Mouse (Mus musculus): Measurements from ENCODE around the gene Serinc5. TPM values are rescaled to one million over a fixed set of nuclear protein-coding genes. Genes with fewer than 3 reads are reported as not detected.
A peak's percentile ranks its signal among the peaks of the same experiment; 100 is the strongest.

Serinc5 gene
- total RNA-seq, 2 experiments from 2014 or later = 64.1 to 69.0 TPM

DNA sequence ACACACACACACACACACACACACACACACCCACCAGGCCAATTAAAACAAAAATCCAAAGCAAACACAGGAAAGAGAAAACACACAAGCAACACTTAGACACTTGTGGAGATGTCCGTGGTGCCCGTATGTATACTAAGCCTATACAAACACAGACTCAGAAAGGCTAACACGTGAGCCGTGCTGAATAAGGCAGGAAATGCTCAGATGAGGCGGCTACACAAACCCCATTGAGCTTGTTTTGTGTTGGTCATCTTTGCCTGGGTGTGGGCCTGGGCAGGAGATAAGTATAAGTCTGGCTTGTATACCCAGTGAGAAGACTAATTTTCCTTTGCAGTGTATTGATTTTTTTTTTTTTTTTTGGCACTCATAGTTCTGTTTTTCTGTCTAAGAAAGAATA lies 91.1 kb downstream of the Serinc5 start:
- DNase-seq (ENCODE audit: low spot score in 2 of 2) = no peak

- DNase-seq (ENCODE audit: low spot score in 2 of 2) = no peak
Observed at GRCm38 (mm10) chr13:92703241-92704027, 92.5 kb downstream of the Serinc5 start.

DNA sequence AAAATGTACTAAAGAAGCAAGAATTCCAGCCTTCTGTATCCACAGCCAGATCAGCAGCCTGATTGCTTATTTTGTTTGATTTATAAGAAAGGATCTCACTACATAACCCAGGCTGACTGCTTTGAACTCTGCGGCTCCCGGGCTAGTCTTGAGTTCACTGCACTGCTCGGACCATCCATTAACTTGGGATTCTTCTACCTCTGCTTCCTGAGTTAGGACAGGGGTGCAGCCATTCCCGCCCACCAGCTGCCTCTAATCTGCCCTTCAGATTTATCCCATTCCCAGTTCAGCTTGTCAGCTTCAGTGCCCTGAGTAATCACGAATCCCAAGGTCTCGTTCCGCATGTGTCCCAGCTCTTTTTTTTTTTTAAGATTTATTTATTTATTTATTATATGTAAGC lies 93.3 kb downstream of the Serinc5 start:
- DNase-seq (ENCODE audit: low spot score in 2 of 2) = no peak

GRCm38 (mm10) chr13:92705016-92705535 lies 94.2 kb downstream of the Serinc5 start:
- DNase-seq (ENCODE audit: low spot score in 2 of 2) = no peak

- DNase-seq (ENCODE audit: low spot score in 2 of 2) = no peak
Observed at GRCm38 (mm10) chr13:92706342-92707061, 95.6 kb downstream of the Serinc5 start.

- DNase-seq (ENCODE audit: low spot score in 2 of 2) = no peak
Observed at GRCm38 (mm10) chr13:92707941-92708340, 97.0 kb downstream of the Serinc5 start.

DNA sequence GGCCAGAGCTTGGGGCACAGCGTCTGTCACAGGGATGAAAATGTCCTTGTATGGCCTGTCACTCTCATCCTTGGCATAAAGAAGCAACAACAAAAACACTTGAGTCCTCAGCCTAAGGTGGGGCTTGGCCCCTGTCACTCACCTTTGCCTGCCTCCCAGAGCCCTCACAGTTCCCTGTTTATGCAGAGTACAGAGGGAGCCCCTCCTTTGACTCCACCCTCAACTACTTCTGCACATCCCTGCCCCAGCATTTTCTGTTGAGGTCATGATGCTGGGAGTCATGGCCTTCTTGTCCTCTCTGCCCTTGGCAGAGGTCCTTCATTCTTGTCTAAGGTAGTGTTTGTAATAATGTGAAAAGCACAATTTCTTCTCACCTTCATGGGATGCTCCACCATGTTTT lies 97.6 kb downstream of the Serinc5 start:
- DNase-seq (ENCODE audit: low spot score in 2 of 2) = no peak

GRCm38 (mm10) chr13:92709535-92709934 lies 98.6 kb downstream of the Serinc5 start:
- no peak for DNase-seq (ENCODE audit: low spot score in 2 of 2)

DNA sequence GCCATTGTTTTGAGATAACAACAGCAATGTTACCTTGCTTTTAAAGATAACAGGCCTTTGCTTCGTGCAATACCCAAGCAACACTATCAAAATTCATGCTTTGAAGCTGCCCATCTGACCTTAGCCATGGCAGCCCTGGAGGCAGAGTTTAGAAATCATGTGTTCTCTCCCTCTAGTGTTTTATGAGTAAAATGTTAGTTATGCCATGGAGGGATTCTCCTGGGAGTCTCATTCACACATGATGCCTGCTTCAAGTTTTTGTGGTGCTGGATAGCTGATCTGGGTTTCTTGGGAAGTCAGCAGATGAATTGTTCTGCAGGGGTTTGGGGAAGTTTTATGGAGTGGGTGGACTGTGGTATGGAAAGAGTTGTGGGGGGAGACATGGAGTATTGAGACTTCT lies 99.5 kb downstream of the Serinc5 start:
- DNase-seq (ENCODE audit: low spot score in 2 of 2) = no peak

GRCm38 (mm10) chr13:92711821-92712220 lies 100.9 kb downstream of the Serinc5 start:
- DNase-seq (ENCODE audit: low spot score in 2 of 2) = no peak

GRCm38 (mm10) chr13:92712619-92713018 lies 101.7 kb downstream of the Serinc5 start:
- DNase-seq (ENCODE audit: low spot score in 2 of 2) = no peak

DNA sequence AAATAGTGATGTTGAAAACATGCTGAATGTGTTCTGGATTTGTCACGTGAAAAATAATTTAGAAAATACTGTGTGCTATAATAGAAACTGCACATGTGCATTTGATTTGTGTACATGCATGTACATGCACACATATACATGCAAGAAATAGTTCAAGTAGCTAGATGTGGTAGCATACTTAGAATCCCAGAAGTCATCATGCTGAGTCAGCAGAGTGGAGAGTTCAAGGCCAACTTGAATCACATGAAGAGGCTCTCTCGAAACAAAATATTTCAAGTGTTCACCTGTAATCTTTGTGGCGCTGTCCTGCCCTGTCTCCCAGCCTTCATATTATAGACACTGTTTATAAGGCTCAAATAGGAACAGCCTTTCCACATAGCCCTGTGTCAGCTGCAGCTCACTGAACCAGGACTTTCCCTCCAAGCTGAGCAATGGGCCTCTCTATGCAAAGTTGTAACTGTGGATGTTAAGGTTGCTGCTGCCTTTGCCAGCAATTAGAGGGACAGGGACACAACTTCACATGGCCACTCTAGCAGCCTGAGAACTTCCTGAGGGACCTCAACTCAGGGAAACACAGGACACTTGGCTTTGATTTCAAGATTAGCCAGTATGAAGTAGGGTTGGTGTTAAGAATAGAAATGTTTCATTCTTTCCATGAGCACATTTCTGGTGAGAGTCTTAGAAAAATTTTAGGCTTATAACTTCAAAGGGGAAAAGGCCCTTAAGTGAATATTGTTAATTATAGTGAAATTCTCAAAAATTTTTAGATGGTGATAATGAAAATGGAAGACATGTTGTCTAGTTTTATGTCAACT lies 107.2 kb downstream of the Serinc5 start:
- DNase-seq (ENCODE audit: low spot score in 2 of 2) = no peak

GRCm38 (mm10) chr13:92721006-92721405 lies 110.1 kb downstream of the Serinc5 start:
- DNase-seq (ENCODE audit: low spot score in 2 of 2) = no peak

GRCm38 (mm10) chr13:92722389-92722788 lies 111.5 kb downstream of the Serinc5 start:
- no peak for DNase-seq (ENCODE audit: low spot score in 2 of 2)

- DNase-seq (ENCODE audit: low spot score in 2 of 2) = no peak
Observed at GRCm38 (mm10) chr13:92729811-92730210, 118.9 kb downstream of the Serinc5 start.

- no peak for DNase-seq (ENCODE audit: low spot score in 2 of 2)
Observed at GRCm38 (mm10) chr13:92731811-92732210, 120.9 kb downstream of the Serinc5 start.

DNA sequence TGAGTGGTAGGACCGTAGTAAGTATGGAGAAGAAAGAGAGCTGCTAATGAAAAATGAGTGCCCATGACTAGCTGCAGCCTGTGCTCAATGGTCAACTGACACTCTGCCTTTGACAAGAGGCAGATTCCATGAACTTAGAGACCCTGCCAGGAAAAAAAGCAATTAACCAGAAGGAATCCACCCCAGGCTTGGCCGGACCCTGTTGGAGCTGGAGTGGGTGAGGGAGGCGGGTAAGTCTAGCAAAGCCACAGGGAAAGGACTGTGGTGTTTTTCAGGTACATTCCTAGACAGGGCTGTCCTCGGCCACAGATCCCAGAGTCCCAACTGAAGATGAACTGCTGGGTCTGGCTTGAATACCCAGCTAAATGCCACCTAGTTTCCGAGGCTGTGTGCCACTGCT lies 121.9 kb downstream of the Serinc5 start:
- no peak for DNase-seq (ENCODE audit: low spot score in 2 of 2)

DNA sequence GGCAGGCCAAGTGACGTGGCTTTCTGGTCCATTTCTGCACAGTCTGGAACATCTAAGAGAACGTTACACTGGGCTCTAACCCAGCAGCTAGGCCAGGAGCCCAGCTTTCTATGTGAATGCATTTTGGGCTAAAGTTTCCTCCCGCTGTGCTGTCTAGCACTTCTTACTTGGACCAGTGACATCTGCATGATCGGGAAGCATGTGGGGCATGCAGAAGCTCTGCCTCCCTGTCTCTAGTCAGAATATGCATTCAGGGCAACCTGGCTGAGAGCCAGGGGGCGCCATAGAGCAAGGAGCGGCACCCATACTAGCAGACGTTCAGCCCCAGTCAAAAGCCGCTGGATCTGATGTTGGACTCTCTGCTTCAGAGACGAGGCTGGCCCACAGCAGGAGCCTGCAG lies 122.4 kb downstream of the Serinc5 start:
- DNase-seq (ENCODE audit: low spot score in 2 of 2) = peak in 1 of 2 experiments; percentile 31

DNA sequence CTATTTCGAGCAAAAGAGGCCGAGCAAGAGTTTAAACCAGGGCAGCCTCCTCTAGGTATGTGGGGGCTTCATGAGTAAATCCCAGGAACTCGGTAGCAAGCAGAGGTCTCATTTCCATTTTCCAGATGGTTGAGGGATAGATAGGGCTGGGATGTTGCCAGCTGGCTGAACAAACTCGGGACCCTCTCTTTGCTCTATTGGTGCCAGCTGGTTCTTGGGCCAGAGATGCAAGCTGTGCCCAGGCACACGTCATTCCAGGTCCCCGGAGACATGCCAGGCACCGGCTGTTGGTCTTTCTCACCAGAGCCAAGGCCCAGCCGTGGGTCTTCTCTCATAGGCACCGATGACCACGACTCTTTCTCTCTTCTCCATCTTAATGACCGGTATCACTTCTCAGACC lies 122.8 kb downstream of the Serinc5 start:
- DNase-seq (ENCODE audit: low spot score in 2 of 2) = no peak

- DNase-seq (ENCODE audit: low spot score in 2 of 2) = no peak
Observed at GRCm38 (mm10) chr13:92735693-92736092, 124.8 kb downstream of the Serinc5 start.

- no peak for DNase-seq (ENCODE audit: low spot score in 2 of 2)
Observed at GRCm38 (mm10) chr13:92736516-92737300, 125.8 kb downstream of the Serinc5 start.

Measured in adrenal gland, postnatal 4 days (tissue).